Mouse (Mus musculus) bone marrow macrophage, adult 2 months (primary cell): Measurements from ENCODE around the gene Mkln1. TPM values are rescaled to one million over a fixed set of nuclear protein-coding genes. Genes with fewer than 3 reads are reported as not detected.
"Not testable (repeated sequence)": the region's sequence is repeated elsewhere in the genome, so short reads cannot be mapped to it uniquely, and the experiment has no call there.

ENCODE experiments used
- H3K27ac ChIP-seq: 2 replicates; pipeline ENCODE4 v1.5.1; 2012; ENCODE audit warnings: low read depth, low read length; ENCODE audit not compliant: insufficient read depth
- H3K4me1 ChIP-seq: 2 replicates; pipeline ENCODE4 v1.6.1; 2012; ENCODE audit warnings: low read length; ENCODE audit not compliant: control insufficient read depth, insufficient read depth
- H3K4me3 ChIP-seq: 2 replicates; pipeline ENCODE4 v1.5.1; 2012; ENCODE audit warnings: mild to moderate bottlenecking, low read length, moderate library complexity; ENCODE audit not compliant: insufficient read depth
- CTCF ChIP-seq: IDR thresholded peaks from 2 replicates; pipeline ENCODE4 v1.5.1; 2012; ENCODE audit warnings: low read depth, mild to moderate bottlenecking, low read length, moderate library complexity
- POLR2A ChIP-seq: IDR thresholded peaks from 2 replicates; pipeline ENCODE4 v1.6.1; 2012; ENCODE audit warnings: mild to moderate bottlenecking, low read depth, low read length, borderline replicate concordance
- polyA plus RNA-seq: library from polyadenylated mRNA; stranded (reverse); fragments of >200 nt; gene quantifications from 2 replicates; pipeline ENCODE4 v1.2.4, GENCODE M21; 2012; ENCODE audit not compliant: missing spikeins, insufficient read depth, insufficient read length

Gene Mkln1
- polyA plus RNA-seq, 1 experiment: 101 TPM

DNA sequence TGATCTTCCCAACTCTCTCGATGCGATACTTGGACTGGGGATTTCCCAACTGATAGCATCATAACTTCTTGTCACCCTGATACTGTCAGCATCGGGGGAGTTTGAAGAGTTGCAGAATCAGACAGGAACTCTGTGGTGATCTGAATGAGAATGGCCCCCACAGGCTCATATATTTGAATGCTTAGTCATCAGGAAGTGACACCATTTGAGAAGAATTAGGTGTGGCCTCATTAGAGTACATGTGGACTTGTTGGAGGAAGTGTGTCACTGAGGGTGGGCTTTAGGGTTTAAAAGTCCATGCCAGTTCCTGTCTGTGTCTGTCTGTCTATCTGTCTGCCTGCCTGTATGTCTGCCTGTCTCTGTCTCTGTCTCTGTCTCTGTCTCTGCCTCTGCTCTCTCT is 133.3 kb downstream of the Mkln1 start:
- no peak for TF ChIP-seq POLR2A
- no peak for TF ChIP-seq CTCF
- no peaks in the 10 kb centered on the region for H3K4me1 ChIP-seq
- H3K4me3 ChIP-seq: no peak overlapping the region
- H3K27ac ChIP-seq: no peak overlapping the region

DNA sequence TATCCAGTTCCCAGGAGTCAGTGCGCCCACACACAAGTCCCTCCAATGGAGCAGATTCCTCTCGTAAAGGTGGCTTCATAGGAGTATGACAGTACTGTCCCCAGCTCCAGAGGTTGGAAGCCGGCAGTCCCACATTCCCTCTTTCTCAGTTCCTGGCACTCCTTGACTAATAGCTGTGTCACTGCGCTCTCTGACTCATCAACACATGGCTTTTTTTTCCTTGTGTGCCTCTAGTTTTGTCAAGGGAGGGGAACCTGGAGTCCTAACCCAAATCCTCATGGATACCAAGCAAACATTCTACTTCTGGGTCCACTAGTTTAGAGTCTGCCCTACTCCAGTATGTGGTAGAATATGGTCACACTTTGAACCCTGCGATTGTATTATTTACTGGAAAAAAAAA is 136.2 kb downstream of the Mkln1 start:
- Histone ChIP-seq H3K27ac (no peak overlapping the region), H3K4me1 (no peaks in the 10 kb centered on the region), H3K4me3 (no peak overlapping the region)
- TF ChIP-seq CTCF (no peak), POLR2A (no peak)

DNA sequence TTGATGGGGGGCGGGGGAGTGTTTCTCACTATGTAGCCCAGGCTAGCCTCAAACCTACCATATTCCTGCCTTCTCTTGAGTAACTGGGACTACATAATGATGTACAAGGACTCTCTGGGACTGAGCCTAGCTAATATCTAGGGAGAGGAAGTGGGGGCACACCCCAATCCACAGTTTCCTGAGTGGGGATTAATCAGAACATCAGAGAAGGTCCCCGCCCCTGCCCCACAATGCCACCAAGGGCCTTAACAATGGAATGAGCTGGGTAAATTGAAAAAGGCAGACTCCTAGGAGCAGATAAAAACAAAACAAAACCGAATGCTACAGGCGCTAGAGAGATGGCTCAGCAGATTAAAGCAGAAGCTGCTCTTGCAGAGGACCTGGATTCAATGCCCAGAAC is 138.7 kb downstream of the Mkln1 start:
- TF ChIP-seq POLR2A (no peak), CTCF (no peak)
- H3K27ac ChIP-seq: no peak overlapping the region
- no peaks in the 10 kb centered on the region for H3K4me1 ChIP-seq
- H3K4me3 ChIP-seq: no peak overlapping the region

DNA sequence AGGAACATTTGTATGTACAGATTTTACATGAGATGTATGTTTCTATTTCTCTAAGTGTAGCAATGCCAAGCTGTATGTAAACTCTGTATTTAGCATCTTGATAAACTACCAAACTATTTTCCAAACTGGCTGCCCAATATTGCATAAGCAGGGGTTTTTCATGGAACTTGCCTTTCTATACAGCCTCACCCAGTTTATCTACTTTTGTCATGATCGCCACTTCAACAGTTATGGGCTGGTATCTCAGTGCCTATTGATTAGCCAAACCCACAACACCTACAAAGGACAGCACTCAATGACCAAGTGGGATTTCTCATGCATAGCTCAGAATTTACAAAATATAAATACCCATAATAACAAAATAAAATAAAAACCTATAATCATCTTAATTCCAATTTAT is 139.6 kb downstream of the Mkln1 start:
- Histone ChIP-seq H3K4me3 (no peak overlapping the region), H3K4me1 (no peaks in the 10 kb centered on the region), H3K27ac (no peak overlapping the region)
- TF ChIP-seq POLR2A (no peak), CTCF (no peak)

DNA sequence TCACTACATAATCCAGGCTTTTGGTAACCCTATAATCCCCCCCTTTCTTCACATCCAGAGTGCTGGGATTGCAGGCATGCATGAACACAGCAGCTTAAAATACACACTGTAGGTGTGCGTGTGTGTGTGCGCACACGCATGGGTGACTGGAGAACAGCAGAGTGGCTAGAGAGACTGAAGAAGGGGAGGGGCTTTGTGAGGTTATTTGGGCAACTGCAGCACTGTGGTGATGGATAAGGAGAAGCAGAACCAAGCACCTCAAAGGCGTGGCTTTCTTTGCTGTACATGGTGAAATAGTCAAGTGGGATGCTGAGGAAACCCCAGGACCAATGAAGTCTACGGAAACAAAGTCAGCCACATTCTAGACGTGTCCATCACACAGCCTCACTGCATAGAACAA is 141.5 kb downstream of the Mkln1 start:
- H3K4me1 ChIP-seq: no peaks in the 10 kb centered on the region
- no peak overlapping the region for H3K27ac ChIP-seq
- H3K4me3 ChIP-seq: no peak overlapping the region
- TF ChIP-seq POLR2A (no peak), CTCF (no peak)

DNA sequence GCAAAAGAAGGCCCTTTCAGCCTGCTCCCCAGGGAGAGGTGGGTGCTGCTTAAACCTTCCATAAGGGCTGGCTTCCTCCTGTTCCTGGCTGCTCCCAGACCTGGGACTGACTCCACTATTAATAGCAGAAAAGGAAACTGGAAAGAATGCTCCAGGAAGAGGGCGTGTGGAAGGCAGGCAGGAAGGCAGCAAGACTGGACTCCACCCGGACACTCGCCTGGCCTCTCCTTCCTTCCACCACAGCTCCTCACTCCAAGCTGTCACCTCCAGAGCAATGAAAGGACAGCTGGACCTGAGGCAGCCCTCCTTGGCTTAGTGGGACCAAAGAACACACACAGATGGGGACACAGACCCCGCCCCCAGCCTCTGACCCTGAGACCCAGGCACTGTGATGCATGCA is 145.8 kb downstream of the Mkln1 start:
- no peaks in the 10 kb centered on the region for H3K4me1 ChIP-seq
- no peak overlapping the region for H3K27ac ChIP-seq
- H3K4me3 ChIP-seq: no peak overlapping the region
- TF ChIP-seq CTCF (no peak), POLR2A (no peak)

DNA sequence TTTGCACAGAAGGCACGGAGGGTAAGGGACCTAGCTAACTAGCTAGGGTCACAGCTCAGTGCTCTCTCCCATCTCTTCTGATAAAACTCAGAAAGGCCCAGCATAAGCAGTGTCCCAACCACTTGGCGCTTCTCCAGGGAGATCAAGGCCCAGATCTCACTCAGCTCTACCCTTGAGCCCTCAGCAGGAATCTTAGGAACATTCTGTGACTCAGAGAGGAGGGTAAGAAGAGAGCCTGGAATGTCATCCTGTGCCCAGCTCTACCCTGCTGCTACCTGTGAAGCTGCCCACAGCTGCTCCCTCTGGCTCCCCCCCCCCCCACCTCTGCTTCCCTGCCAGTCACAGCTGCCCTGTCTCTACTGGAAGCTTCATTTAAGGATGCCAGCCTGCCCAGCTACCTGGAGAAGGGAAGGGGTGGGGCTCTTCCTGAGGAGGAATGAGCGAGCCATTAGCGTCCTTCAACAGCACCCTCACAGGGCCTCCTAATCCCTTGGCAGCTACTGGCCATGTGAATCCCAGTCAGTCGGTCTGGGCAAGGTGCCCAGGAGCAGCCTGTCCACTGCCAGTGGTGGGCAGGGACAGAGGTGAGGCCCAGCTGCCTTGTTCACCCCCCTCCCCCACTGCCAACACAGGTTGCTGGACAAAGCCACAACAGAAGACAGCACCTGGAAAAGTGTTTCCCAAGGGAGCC is 151.0 kb downstream of the Mkln1 start:
- H3K4me1 ChIP-seq: no peaks in the 10 kb centered on the region
- H3K4me3 ChIP-seq: no peak overlapping the region
- TF ChIP-seq POLR2A: no peak
- no peak for TF ChIP-seq CTCF
- no peak overlapping the region for H3K27ac ChIP-seq

DNA sequence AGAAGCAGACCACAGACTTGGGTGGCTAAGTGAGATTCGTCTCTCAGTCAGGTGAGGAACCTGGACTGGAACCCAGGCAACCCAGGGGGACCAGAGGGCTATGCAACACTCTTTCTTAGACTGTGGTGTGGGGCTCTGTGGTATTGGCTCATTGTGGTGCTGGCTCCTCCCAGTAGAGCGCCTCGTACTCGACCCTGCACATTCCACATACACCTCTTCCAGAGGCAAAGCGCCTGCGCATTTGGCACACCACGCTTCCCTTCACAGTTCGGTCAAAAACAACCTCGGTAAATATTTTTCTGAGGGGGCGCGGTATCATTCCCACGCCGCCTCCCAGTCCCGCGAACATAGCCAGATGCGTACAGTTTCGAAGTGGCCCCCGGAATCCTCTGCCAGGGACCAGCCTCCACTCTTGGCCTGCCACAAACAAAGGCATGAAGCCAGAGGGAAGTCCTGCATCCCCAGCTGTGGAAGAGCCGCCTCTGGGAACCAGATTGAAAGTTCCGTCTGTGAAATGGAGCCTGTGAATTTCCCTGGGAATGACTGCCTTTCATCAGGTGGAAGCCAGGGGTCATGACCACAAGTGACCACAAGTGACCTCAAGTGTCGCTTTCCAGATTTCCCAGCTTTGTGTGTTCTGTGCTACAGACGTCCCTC is 152.5 kb downstream of the Mkln1 start:
- TF ChIP-seq POLR2A: no peak
- no peak for TF ChIP-seq CTCF
- H3K27ac ChIP-seq: no peak overlapping the region

DNA sequence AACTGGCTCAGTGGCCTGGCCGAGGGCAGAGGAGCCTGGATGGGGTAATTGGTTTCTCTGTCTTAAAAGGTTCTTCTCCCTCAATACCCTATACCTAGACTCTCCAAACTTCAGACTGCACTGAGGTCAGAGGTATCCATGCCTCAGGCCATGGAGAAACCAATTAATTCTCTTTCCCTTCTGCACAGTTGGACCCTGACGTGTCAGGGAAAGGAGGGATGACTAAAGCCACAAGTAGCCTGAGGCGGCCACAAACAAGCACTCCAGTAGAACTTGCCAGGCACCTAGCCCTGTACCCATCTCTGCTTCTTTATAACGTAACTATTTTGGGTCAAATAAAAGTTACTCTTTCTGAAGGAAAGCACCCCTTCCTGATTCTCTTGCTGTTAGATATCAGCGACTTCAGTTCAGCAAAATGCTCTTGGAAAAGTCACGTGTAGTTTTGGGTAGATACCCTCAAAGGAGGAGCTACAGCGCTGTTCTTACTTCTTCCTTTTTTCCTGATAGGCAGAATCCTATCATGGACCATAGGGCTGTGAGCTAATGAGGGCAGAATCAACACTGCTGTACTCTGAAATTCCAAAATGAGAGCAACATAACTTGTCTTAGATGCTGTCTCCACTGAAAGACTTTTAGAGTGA is 158.0 kb downstream of the Mkln1 start:
- Histone ChIP-seq H3K4me3 (no peak overlapping the region), H3K27ac (no peak overlapping the region), H3K4me1 (no peaks in the 10 kb centered on the region)
- no peak for TF ChIP-seq POLR2A
- no peak for TF ChIP-seq CTCF

More for the DNA sequence above, 152.5 kb downstream of the Mkln1 start:
- Histone ChIP-seq H3K4me3 (no peak overlapping the region), H3K4me1 (no peaks in the 10 kb centered on the region)

DNA sequence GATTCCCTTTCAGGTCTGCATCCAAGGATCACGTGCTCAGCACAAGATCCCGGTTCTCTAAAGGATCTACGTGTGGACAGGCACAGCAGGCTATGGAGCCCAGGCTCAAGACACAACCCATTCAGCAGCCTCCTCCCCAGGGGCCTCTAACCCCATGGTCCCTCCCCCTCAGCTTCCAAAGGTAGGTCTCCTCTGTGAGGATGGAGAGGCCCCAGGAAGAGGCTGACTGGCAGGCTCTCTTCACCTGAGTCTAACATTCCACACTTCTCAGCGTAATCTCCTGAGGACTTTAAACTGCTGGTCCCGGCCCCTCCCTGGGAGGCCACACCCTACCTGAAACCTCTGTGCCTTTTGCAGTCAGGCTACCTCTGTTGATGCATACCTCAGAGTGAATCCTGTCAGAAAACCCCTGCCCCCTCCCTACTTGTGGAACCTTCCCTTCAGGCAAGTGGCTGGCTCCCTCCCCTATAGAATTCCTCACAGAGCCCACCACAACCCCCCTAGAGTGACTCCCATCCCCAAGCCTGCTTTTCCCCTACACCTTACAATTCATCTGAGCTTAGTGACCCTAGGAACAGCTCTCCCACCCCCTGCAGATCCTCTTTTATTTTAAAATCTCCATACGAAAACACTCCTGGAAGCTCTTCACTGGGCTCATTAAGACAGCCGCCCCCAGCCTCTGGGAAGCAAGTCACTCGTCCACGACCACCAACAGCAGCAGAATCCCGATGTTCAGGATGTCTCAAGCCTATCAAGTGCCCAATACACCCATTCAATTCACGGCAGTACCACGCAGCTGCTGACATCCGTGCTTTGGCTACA is 161.8 kb downstream of the Mkln1 start:
- no peak overlapping the region for H3K4me3 ChIP-seq
- TF ChIP-seq CTCF (no peak), POLR2A (no peak)
- no peak overlapping the region for H3K27ac ChIP-seq
- no peaks in the 10 kb centered on the region for H3K4me1 ChIP-seq

DNA sequence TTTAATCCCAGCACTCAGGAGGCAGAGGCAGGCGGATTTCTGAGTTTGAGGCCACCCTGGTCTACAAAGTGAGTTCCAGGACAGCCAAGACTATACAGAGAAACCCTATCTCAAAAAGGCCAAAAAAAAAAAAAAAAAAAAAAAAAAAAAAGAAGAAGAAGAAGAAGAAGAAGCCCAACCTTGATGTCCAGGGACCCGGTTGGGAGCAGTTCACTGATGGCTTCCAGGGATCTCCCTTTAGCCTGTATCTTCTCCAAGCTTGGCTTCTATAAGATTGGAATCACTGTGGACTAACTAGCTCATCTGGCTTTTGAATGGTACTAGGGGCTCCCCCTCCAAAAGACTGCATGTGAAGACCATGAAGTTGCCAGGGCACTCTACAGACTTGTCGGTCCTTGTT is 163.4 kb downstream of the Mkln1 start:
- not testable (repeated sequence) for H3K4me3 ChIP-seq, H3K27ac ChIP-seq, H3K4me1 ChIP-seq
